Comparison of ENCODE assay signal across 26 mouse cellular contexts in genomic region chr3:108325521-108325920, GRCm38 (mm10). TPM values are rescaled to one million over a fixed set of nuclear protein-coding genes. Genes with fewer than 3 reads are reported as not detected.
A peak's percentile ranks its signal among the peaks of the same experiment; 100 is the strongest.
DNase-seq lines count a peak whose midpoint lies in the region; ATAC-seq and TF ChIP-seq lines count a peak whose summit lies in the region.
"Had no signal": no experiment of that assay in that cellular context is flagged by ENCODE, and none has a peak within 500 bp of the region (broad histone marks: within the 10 kb centered on the region; RNA-seq: fewer than 3 reads in every experiment).

No protein-coding gene starts in this region.

- no peak overlapping the region for H3K4me2 ChIP-seq in forebrain, embryonic 15.5 days (replicated peaks)
- H3K4me2 ChIP-seq: embryonic facial prominence, embryonic 12.5 days; forebrain, embryonic 12.5 days had no signal

- H3K27me3 ChIP-seq in forebrain, embryonic 15.5 days: no peaks in the 10 kb centered on the region
- no peaks in the 10 kb centered on the region for H3K27me3 ChIP-seq in forebrain, embryonic 10.5 days (ENCODE audit: poor library complexity, severe bottlenecking)
- H3K27me3 ChIP-seq: CH12.LX; embryonic facial prominence, embryonic 12.5 days; forebrain, embryonic 12.5 days; Patski had no signal

- H3K4me1 ChIP-seq in forebrain, embryonic 15.5 days: peaks cover 43% of the 10 kb centered on the region
- no peaks in the 10 kb centered on the region for H3K4me1 ChIP-seq in forebrain, embryonic 10.5 days
- H3K4me1 ChIP-seq: embryonic facial prominence, embryonic 10.5 days; embryonic facial prominence, embryonic 12.5 days; forebrain, embryonic 12.5 days had no signal

- H3K36me3 ChIP-seq in forebrain, embryonic 15.5 days: peaks cover 28% of the 10 kb centered on the region; the same call in 1 of the 2 replicates
- peaks cover 56% of the 10 kb centered on the region for H3K36me3 ChIP-seq in forebrain, embryonic 10.5 days (replicated peaks)
- H3K36me3 ChIP-seq: G1E had no signal

- DNase-seq in forebrain, embryonic 10.5 days (ENCODE audit: extremely low spot score, low spot score): no peak
- DNase-seq in gastrocnemius, adult 2 months: peak; percentile 33
- DNase-seq in gastrocnemius, postnatal 10 days: no peak
- peak; percentile 59 for DNase-seq in skeletal muscle tissue, adult 2 months (ENCODE audit: low read depth, low spot score)
- DNase-seq: adrenal gland, adult 8-10 months; adrenal gland, postnatal 14 days; adrenal gland, postnatal 36 days; B cell, adult 2 months; cerebellum, adult 11-12 months; cerebellum, adult 2 months; cerebellum, adult 9-10 months; cerebellum, postnatal 10 days; cerebellum, postnatal 25 days had no signal

- no peaks in the 10 kb centered on the region for H3K9me3 ChIP-seq in forebrain, embryonic 15.5 days
- no peaks in the 10 kb centered on the region for H3K9me3 ChIP-seq in forebrain, embryonic 10.5 days
- H3K9me3 ChIP-seq: embryonic facial prominence, embryonic 10.5 days; embryonic facial prominence, embryonic 12.5 days; forebrain, embryonic 12.5 days; G1E had no signal

- intact Hi-C loops in gastrocnemius, adult 2 months (cut with DNase I): loop anchor here (5.0 kb wide), 1 partner anchor 62 kb away; no protein-coding TSS in a partner anchor

- peak overlapping the region; percentile 70 for H3K27ac ChIP-seq in forebrain, embryonic 15.5 days (replicated peaks)
- H3K27ac ChIP-seq in forebrain, embryonic 10.5 days: no peak overlapping the region
- peak overlapping the region; percentile 21 for H3K27ac ChIP-seq in gastrocnemius, adult 2 months
- H3K27ac ChIP-seq: embryonic facial prominence, embryonic 10.5 days; embryonic facial prominence, embryonic 12.5 days; forebrain, embryonic 12.5 days had no signal

- TF ChIP-seq CTCF in gastrocnemius, adult 2 months (IDR thresholded peaks at IDR 0.05): no peak

- H3K4me3 ChIP-seq in forebrain, embryonic 15.5 days: no peak overlapping the region
- H3K4me3 ChIP-seq in forebrain, embryonic 10.5 days: no peak overlapping the region
- H3K4me3 ChIP-seq in gastrocnemius, adult 2 months: no peak overlapping the region
- H3K4me3 ChIP-seq: embryonic facial prominence, embryonic 10.5 days; embryonic facial prominence, embryonic 12.5 days; forebrain, embryonic 12.5 days had no signal

- ATAC-seq in forebrain, embryonic 15.5 days (replicated peaks): no peak
- ATAC-seq: activated CD4-positive, CD25-positive, alpha-beta regulatory T cell, adult 4 months; CD4-positive, CD25-positive, alpha-beta regulatory T cell, adult 4 months; forebrain, embryonic 14.5 days; Patski had no signal

- 88% methylated on average over 9 of the region's 9 CpGs for WGBS in forebrain, embryonic 15.5 days
- 98% methylated on average over 9 of the region's 9 CpGs for WGBS in forebrain, embryonic 10.5 days

- H3K9ac ChIP-seq in forebrain, embryonic 15.5 days (replicated peaks): no peak overlapping the region
- H3K9ac ChIP-seq: embryonic facial prominence, embryonic 12.5 days; forebrain, embryonic 12.5 days; forebrain, postnatal 0 days had no signal

RNA-seq across cellular contexts. Expression of gene Mybphl, which starts 39.2 kb away (rescaled TPM):
- not detected in 2 replicates for polyA plus RNA-seq in forebrain, embryonic 15.5 days (2015; fragmentation: Nextera tagmentation; extraction: Ambion mirVana)
- polyA plus RNA-seq in forebrain, embryonic 10.5 days (2016; fragmentation: Nextera tagmentation; extraction: Ambion mirVana): not detected in 2 replicates
- total RNA-seq in gastrocnemius, adult 2 months (2021): not detected
- not detected for total RNA-seq in gastrocnemius, postnatal 10 days (2021)
- total RNA-seq: adrenal gland, adult 18-20 months; adrenal gland, adult 8-10 months; adrenal gland, postnatal 14 days; adrenal gland, postnatal 36 days; CH12.LX; forebrain, postnatal 0 days; G1E had no signal
- polyA plus RNA-seq: activated CD4-positive, CD25-positive, alpha-beta regulatory T cell, adult 4 months; CD4-positive, CD25-positive, alpha-beta regulatory T cell, adult 4 months; cerebellum, adult 2 months; embryonic facial prominence, embryonic 14.5 days; forebrain, embryonic 14.5 days; forebrain, postnatal 0 days; G1E; Patski had no signal

RNA-seq across cellular contexts. Expression of gene Sort1, which starts 41.6 kb away (rescaled TPM):
- 25.7 and 26.0 TPM in 2 replicates for polyA plus RNA-seq in forebrain, embryonic 15.5 days (2015; fragmentation: Nextera tagmentation; extraction: Ambion mirVana)
- polyA plus RNA-seq in forebrain, embryonic 10.5 days (2016; fragmentation: Nextera tagmentation; extraction: Ambion mirVana): 9.7 and 10.5 TPM in 2 replicates
- total RNA-seq in gastrocnemius, adult 2 months (2021): 10 to 100 TPM; 28.4 to 56.4 TPM
- total RNA-seq in gastrocnemius, postnatal 10 days (2021): 10 to 100 TPM; 57.0 to 59.6 TPM

RNA-seq across cellular contexts. Expression of gene Psrc1, which starts 58.1 kb away (rescaled TPM):
- 35.6 and 41.5 TPM in 2 replicates for polyA plus RNA-seq in forebrain, embryonic 15.5 days (2015; fragmentation: Nextera tagmentation; extraction: Ambion mirVana)
- polyA plus RNA-seq in forebrain, embryonic 10.5 days (2016; fragmentation: Nextera tagmentation; extraction: Ambion mirVana): 115 and 117 TPM in 2 replicates
- total RNA-seq in gastrocnemius, adult 2 months (2021): not detected
- total RNA-seq in gastrocnemius, postnatal 10 days (2021): 1 to 10 TPM; 2.3 to 3.0 TPM

Comparison
In these comparisons a context has a peak if more than half of its experiments do, and no peak if none do; other contexts are left out.
1. DNase-seq: peak in gastrocnemius, adult 2 months (single experiment) and skeletal muscle tissue, adult 2 months (single experiment); none in forebrain, embryonic 10.5 days (single experiment) and gastrocnemius, postnatal 10 days (single experiment).